Mouse (Mus musculus): ENCODE data around the gene Gm20388.

The Gm20388 gene

DNA sequence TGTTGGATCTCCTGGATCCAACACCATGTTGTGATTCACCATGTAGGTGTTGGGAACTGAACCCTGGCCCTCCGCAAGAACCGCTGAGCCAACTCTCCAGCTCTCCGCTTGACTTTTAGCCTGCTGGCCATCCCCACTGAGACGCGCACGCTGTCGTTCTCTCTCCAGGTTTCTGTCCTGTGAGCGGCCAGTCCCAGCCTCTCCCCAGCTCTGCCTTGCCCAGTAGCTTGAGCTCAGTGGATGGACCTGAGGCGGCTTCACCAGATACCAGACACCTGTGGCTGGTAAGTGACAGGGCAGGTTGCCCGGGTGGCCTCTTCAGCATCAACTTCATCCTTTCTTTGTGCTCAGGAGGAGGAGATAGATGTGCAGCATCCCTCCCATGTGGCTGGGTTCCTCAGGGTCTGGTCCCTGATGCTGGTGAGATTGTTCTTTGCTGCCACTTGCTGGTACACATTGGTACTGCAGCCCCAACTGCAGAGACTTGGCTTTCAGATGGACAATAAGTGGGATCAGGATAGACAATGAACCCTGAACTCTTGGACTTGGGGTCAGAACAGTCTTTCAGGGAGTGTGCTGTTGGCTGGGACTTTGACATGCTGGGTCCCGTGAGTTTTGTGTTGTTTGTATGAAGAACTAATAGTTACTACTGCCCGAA is 3450.6 kb downstream of the Gm20388 start:
- peak; percentile 61 to 83 for DNase-seq (ENCODE audit: low spot score in 2 of 2)

GRCm38 (mm10) chr8:123373403-123374238 is 3463.0 kb downstream of the Gm20388 start, which contains the start of gene Tcf25:
Gene Tcf25 (plus strand): TSS chr8:123373753.
- DNase-seq (ENCODE audit: low spot score in 2 of 2): peak; percentile 95

- DNase-seq (ENCODE audit: low spot score in 2 of 2): peak; percentile 87 to 90
Observed at GRCm38 (mm10) chr8:123374239-123374578, 3463.6 kb downstream of the Gm20388 start.

- DNase-seq (ENCODE audit: low spot score in 2 of 2): no peak
Observed at GRCm38 (mm10) chr8:123375701-123376100, 3465.1 kb downstream of the Gm20388 start.

GRCm38 (mm10) chr8:123376106-123376505 is 3465.5 kb downstream of the Gm20388 start:
- DNase-seq (ENCODE audit: low spot score in 2 of 2): no peak

DNA sequence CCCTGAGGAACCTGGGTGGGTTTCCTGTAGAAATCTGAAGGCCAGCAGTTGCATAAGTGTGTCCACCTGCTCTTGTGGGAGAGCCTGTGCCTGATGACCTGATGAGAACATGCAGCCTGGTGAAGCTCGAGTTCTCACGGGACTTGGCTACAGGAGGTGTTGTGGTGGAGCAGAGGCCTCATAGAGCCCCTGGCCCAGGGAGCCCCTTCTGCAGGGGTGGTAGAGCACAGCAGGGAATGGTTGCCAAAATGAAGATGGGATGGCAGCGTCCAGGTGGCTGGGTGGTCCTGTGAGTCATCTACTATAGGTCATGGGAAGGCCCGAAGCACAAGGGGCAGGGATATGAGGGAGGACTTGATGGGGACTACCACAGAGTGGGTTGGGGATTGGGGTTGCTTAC is 3471.1 kb downstream of the Gm20388 start:
- DNase-seq (ENCODE audit: low spot score in 2 of 2): no peak

- DNase-seq (ENCODE audit: low spot score in 2 of 2): no peak
Observed at GRCm38 (mm10) chr8:123382516-123382915, 3471.9 kb downstream of the Gm20388 start.

- no peak for DNase-seq (ENCODE audit: low spot score in 2 of 2)
Observed at GRCm38 (mm10) chr8:123384883-123385540, 3474.4 kb downstream of the Gm20388 start.

DNA sequence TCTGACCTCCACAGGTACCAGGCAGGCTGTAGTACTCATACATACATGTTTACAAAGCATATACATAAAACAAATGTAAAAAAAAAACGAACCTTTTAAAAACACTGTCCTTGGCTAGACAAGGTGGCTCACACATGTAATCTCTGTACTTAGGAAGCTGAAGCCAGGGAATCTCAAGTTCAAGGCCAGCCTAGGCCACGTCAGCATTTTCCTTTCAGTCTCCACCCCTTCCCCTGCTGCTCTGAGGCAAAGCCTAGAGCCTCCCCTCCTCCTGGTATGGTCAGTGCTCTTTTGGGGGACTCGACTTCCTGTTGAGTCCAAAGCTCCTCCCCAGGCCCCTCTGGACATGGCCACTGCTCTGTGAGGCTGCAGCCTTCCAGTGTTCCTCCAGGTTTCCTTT is 3476.4 kb downstream of the Gm20388 start:
- DNase-seq (ENCODE audit: low spot score in 2 of 2): no peak

- DNase-seq (ENCODE audit: low spot score in 2 of 2): no peak
Observed at GRCm38 (mm10) chr8:123387801-123388200, 3477.2 kb downstream of the Gm20388 start.

DNA sequence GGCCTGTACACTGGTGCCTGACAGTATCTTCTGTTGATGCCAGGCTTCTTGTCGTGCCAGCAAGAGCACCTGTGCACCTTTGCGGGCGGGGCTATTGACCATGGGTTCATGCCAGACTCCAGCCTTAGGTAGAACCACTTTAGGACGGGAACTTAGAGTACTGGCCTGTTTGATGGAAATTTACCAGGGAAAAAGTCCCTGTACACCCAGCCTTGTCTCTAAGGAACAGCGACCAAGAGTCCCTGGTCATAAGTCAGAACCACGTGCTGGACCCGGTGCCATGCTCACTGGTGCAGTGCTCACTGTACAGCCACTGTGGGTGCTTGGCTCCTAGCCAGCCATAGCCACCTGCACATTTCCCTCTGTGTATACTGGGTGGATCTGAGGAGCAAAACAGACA is 3478.4 kb downstream of the Gm20388 start:
- DNase-seq (ENCODE audit: low spot score in 2 of 2): no peak

- DNase-seq (ENCODE audit: low spot score in 2 of 2): peak in 1 of 2 experiments; percentile 8
Observed at GRCm38 (mm10) chr8:123398308-123398707, 3487.7 kb downstream of the Gm20388 start.

- DNase-seq (ENCODE audit: low spot score in 2 of 2): no peak
Observed at GRCm38 (mm10) chr8:123401936-123402335, 3491.3 kb downstream of the Gm20388 start.

DNA sequence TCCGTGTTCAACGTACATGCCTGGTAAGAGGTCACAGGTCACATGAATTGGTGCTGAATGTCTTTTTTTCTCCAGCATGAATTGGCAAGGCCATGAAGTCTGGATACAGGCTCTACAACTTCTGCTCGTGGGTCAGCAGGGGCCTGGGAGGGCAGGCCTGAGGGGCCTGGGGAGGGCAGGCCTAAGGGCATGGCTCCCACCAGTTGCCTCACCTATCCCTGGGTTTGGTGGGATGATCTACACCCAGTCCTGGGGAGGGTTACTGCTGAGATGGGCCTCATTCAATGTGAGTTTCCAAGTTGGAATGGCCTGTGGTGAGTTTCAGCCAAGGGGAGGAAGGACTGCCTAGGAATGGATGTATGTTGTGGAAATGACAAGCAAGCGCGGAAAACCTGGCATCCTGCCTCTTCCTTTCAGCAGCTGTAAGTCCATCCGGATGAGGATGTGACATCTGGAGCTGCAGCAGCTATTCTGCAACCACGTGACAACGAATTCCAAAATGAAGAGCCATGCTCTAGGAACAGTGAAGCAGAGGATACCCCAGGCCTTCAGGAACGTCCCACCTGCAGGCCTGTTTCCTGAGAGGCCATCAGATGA is 3492.2 kb downstream of the Gm20388 start:
- DNase-seq (ENCODE audit: low spot score in 2 of 2): no peak

DNA sequence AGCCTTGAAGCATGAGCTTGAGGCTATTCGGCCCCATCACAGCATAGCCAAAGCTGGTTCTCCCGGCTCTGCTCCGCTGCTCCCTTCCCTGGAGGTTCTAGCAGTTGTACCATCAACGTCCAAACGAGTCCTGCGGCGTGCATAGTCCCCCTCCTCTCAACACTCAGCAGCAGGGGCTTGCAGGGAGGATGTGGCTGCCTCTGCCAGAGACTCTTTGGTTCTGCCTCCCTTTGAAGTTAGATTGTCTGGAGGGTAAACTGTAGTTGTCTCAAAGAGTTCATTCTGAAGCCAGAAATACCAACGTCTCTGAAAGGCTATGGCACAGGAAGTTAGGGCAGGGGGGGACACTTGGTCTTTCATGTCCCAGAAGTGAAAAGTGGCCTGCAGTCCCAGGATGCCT is 3493.9 kb downstream of the Gm20388 start:
- DNase-seq (ENCODE audit: low spot score in 2 of 2): no peak

DNA sequence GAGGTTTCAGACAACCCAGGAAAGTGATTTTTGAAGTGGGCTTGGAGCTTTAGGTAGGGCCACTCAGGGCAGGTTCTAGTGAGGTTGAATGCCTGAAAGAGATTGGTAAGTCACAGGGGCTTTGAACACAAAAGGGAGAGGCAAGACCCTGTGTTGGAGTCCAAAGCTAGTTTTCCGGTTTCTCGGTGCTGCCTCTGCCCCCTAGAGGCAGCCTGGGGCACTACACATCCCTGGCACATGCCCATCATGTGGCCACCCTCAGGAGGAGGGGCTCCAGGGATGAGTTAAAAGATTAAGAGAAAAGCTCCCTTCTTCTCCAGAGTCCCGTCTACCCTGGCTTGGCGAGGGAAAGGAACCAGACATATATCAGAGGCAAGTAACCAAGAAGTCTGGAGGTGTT is 3496.1 kb downstream of the Gm20388 start, which contains the start of gene Mc1r:
Gene Mc1r (plus strand): TSS at position 322 of the 400 bp plus-strand sequence.
- peak in 1 of 2 experiments; percentile 66 for DNase-seq (ENCODE audit: low spot score in 2 of 2)

DNA sequence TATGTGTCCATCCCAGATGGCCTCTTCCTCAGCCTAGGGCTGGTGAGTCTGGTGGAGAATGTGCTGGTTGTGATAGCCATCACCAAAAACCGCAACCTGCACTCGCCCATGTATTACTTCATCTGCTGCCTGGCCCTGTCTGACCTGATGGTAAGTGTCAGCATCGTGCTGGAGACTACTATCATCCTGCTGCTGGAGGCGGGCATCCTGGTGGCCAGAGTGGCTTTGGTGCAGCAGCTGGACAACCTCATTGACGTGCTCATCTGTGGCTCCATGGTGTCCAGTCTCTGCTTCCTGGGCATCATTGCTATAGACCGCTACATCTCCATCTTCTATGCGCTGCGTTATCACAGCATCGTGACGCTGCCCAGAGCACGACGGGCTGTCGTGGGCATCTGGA is 3497.0 kb downstream of the Gm20388 start:
- DNase-seq (ENCODE audit: low spot score in 2 of 2): no peak

GRCm38 (mm10) chr8:123408586-123409544 is 3498.2 kb downstream of the Gm20388 start:
- DNase-seq (ENCODE audit: low spot score in 2 of 2): no peak

DNA sequence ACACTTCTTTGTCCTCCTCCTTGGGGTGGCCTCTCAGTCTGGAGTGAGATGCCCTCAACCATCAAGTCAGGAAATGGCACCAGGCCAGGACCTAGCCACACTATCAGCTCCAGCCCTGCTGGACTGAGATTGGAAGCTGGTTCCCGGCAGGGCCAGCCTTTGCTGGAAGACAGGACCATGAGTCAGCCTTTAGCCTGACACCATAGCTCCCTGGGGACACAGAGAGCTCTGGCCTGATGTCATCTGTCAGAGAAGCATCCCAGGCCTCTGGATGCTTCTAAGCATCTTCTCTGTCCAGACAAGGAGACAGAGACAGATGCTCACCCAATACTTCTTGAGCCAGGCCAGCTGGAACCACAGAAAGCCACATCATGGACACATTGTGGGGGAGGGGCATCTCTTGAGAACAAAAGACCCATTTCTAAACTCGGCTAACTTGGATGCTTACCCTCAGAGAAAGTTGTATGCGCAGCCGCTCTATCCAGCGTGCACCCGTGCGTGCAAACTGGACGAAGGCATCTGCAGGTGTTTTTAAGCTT is 3499.5 kb downstream of the Gm20388 start:
- DNase-seq (ENCODE audit: low spot score in 2 of 2): no peak

DNA sequence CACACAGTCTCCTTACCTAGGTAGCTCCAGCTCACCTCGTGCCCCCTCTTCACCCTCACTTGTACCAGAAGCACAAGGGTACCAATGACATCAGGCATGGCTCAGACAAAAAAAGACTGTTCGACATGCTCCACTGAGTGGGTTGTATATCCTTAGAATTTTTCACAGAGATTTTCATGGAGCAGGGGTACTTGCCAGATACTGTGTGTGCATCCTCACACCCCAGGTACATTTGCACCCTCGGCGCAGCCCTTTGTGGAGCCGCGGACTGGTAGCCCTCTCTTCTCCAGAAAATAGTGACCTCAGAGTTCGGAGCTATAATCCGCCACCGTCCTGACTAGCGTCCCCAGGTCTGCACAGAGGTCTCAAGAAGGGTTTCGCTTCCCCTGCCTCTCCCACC is 3500.1 kb downstream of the Gm20388 start:
- DNase-seq (ENCODE audit: low spot score in 2 of 2): no peak

- peak; percentile 85 to 86 for DNase-seq (ENCODE audit: low spot score in 2 of 2)
Observed at GRCm38 (mm10) chr8:123411246-123411645, 3500.6 kb downstream of the Gm20388 start, which contains the start of gene Tubb3. Gene Tubb3 (plus strand): TSS chr8:123411424.
